Mouse (Mus musculus) heart, adult 2 months (tissue): ENCODE data around the gene Kcnn3.

ENCODE experiments used
- CTCF ChIP-seq: fragments of 200-600 bp; IDR thresholded peaks from 2 replicates; pipeline ENCODE4 v1.8.1; 2022; ENCODE audit warnings: antibody characterized with exemption, mild to moderate bottlenecking, moderate library complexity
- EP300 ChIP-seq: fragments of 200-500 bp; IDR thresholded peaks from 2 replicates; pipeline ENCODE4 v1.6.1; 2011; ENCODE audit warnings: low read depth, low read length, control low read depth; ENCODE audit not compliant: insufficient read depth

- TF ChIP-seq CTCF: no peak
- no peak for TF ChIP-seq EP300
Measured at GRCm38 (mm10) chr3:89612048-89612447, 92.1 kb downstream of the Kcnn3 start.
